Mouse (Mus musculus): ENCODE results near the gene Naxd. TPM values are rescaled to one million over a fixed set of nuclear protein-coding genes. Genes with fewer than 3 reads are reported as not detected.

The Naxd gene
- total and polyA plus RNA-seq, 3 experiments: 31.2 to 56.9 (median 32.7) TPM

GRCm38 (mm10) chr8:11506074-11506473, 8.8 kb downstream of the Naxd start:
- DNase-seq: peak in 1 of 2 experiments; percentile 7
- Histone ChIP-seq H3K9ac (ENCODE audit: low read depth, low read length) (no peak overlapping the region), H3K4me3 (no peak overlapping the region), H3K36me3 (ENCODE audit: control insufficient read depth, insufficient read depth, low read length) (no peaks in the 10 kb centered on the region), H3K27me3 (ENCODE audit: control insufficient read depth, insufficient read depth, low read length) (no peaks in the 10 kb centered on the region), H3K27ac (no peak overlapping the region), H3K4me1 (ENCODE audit: control insufficient read depth, insufficient read depth, low read length) (no peaks in the 10 kb centered on the region), H3K79me2 (replicated peaks; ENCODE audit: control insufficient read depth, insufficient read depth, low read length) (no peaks in the 10 kb centered on the region)
- intact Hi-C loops (cut with DNase I): loop anchor here (2.0 to 5.0 kb wide), 3 partner anchors 96 to 195 kb away; partner anchors contain the start of gene 1700016D06Rik
- 82% methylated on average over 14 of the region's 14 CpGs for WGBS
- TF ChIP-seq POLR2A (IDR thresholded peaks at IDR 0.05; ENCODE audit: insufficient read depth, low read depth, low read length) (no peak), CTCF (IDR thresholded peaks at IDR 0.05) (no peak)

DNA sequence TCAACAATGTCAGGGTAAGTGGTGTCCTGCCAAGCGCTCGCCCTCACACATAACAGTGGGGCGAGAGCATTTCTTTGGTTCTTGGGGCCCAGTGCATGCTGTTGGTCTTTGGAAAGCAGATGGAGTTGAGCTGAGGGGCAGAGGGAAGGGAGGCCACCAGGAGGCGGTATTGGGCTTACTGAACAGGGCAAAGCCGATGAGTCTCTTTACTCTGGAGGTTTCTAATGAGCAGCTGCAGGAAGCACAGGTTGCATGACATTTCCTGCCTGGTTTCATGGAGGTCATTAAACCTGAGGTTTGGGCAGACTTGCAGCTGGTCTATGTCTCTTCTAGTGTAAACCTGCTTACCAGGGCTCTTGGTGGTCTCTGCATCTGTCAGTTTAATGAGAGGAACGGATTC, 9.5 kb downstream of the Naxd start:
- DNase-seq: peak; percentile 39 to 64
- Histone ChIP-seq H3K4me1 (ENCODE audit: control insufficient read depth, insufficient read depth, low read length) (peaks cover 2% of the 10 kb centered on the region; the same call in 1 of the 2 replicates), H3K27ac (no peak overlapping the region), H3K79me2 (replicated peaks; ENCODE audit: control insufficient read depth, insufficient read depth, low read length) (no peaks in the 10 kb centered on the region), H3K4me3 (no peak overlapping the region), H3K27me3 (ENCODE audit: control insufficient read depth, insufficient read depth, low read length) (no peaks in the 10 kb centered on the region), H3K36me3 (ENCODE audit: control insufficient read depth, insufficient read depth, low read length) (no peaks in the 10 kb centered on the region), H3K9ac (ENCODE audit: low read depth, low read length) (no peak overlapping the region)
- TF ChIP-seq EP300 (IDR thresholded peaks at IDR 0.05; ENCODE audit: insufficient read depth, low read depth, low read length) (no peak), CTCF (IDR thresholded peaks at IDR 0.05) (peak; percentile 70)
- intact Hi-C loops (cut with DNase I): loop anchor here (2.0 to 5.0 kb wide), 3 partner anchors 95 to 194 kb away; partner anchors contain the start of gene 1700016D06Rik
- 64% methylated on average over 6 of the region's 6 CpGs for WGBS

DNA sequence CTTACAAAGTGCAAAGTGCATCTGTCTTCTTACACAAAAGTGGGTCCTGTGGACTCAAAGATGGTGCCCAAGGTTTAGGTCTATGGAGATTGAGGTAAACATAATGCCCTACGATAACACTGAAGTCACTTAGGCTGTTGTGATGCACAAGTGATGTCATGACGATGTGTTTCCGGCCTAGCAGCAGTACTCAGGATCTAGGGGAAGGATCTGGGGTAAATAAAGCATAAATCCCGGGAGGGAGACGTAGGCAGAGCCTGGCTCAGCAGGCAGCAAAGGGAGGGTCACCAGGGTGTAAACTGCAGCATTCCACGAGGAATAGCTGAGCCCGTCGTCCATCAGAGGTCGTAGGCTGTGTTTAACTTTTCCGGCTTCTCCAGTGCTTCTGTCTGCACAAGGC, 11.6 kb downstream of the Naxd start:
- intact Hi-C loops (cut with DNase I): loop anchor here (5.0 kb wide), 2 partner anchors 93 to 108 kb away; no protein-coding TSS in a partner anchor
- H3K36me3 ChIP-seq (ENCODE audit: control insufficient read depth, insufficient read depth, low read length): no peaks in the 10 kb centered on the region
- peaks cover 2% of the 10 kb centered on the region; the same call in 1 of the 2 replicates for H3K4me1 ChIP-seq (ENCODE audit: control insufficient read depth, insufficient read depth, low read length)
- no peak overlapping the region for H3K4me3 ChIP-seq
- H3K9ac ChIP-seq (ENCODE audit: low read depth, low read length): no peak overlapping the region
- WGBS: 87% methylated on average over 10 of the region's 10 CpGs
- no peak overlapping the region for H3K27ac ChIP-seq
- H3K79me2 ChIP-seq (replicated peaks; ENCODE audit: control insufficient read depth, insufficient read depth, low read length): no peaks in the 10 kb centered on the region
- DNase-seq: no peak
- TF ChIP-seq CTCF (IDR thresholded peaks at IDR 0.05) (no peak), POLR2A (IDR thresholded peaks at IDR 0.05; ENCODE audit: insufficient read depth, low read depth, low read length) (no peak), EP300 (IDR thresholded peaks at IDR 0.05; ENCODE audit: insufficient read depth, low read depth, low read length) (no peak)
- no peaks in the 10 kb centered on the region for H3K27me3 ChIP-seq (ENCODE audit: control insufficient read depth, insufficient read depth, low read length)

DNA sequence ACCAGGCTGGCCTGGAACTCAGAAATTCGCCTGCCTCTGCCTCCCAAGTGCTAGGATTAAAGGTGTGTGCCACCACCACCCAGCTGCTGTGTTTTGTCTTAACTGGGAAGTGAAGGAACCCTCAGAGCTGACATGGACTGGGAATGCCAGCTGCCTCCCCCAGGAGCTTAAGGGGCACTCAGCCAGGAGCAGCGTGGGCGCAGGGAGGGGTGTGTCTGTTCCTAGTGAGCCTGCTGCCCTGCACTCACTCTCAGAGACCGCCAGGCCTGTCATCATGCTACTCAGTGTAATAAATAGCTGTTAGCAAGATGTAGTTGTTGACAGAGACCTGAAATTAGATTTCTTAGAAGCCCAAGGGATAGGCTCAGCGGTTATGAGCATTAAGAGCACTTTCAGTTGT, 13.7 kb downstream of the Naxd start:
- intact Hi-C loops (cut with DNase I): no loop called here
- DNase-seq: no peak
- Histone ChIP-seq H3K27me3 (ENCODE audit: control insufficient read depth, insufficient read depth, low read length) (no peaks in the 10 kb centered on the region), H3K79me2 (replicated peaks; ENCODE audit: control insufficient read depth, insufficient read depth, low read length) (no peaks in the 10 kb centered on the region), H3K4me1 (ENCODE audit: control insufficient read depth, insufficient read depth, low read length) (peaks cover 4% of the 10 kb centered on the region), H3K36me3 (ENCODE audit: control insufficient read depth, insufficient read depth, low read length) (no peaks in the 10 kb centered on the region), H3K27ac (no peak overlapping the region), H3K9ac (ENCODE audit: low read depth, low read length) (no peak overlapping the region), H3K4me3 (no peak overlapping the region)
- 72% methylated on average over 5 of the region's 5 CpGs for WGBS
- no peak for TF ChIP-seq EP300 (IDR thresholded peaks at IDR 0.05; ENCODE audit: insufficient read depth, low read depth, low read length)
- no peak for TF ChIP-seq CTCF (IDR thresholded peaks at IDR 0.05)
- no peak for TF ChIP-seq POLR2A (IDR thresholded peaks at IDR 0.05; ENCODE audit: insufficient read depth, low read depth, low read length)

- Histone ChIP-seq H3K4me3 (no peak overlapping the region), H3K9ac (ENCODE audit: low read depth, low read length) (no peak overlapping the region), H3K79me2 (replicated peaks; ENCODE audit: control insufficient read depth, insufficient read depth, low read length) (no peaks in the 10 kb centered on the region), H3K27me3 (ENCODE audit: control insufficient read depth, insufficient read depth, low read length) (no peaks in the 10 kb centered on the region), H3K36me3 (ENCODE audit: control insufficient read depth, insufficient read depth, low read length) (no peaks in the 10 kb centered on the region), H3K27ac (no peak overlapping the region), H3K4me1 (ENCODE audit: control insufficient read depth, insufficient read depth, low read length) (peaks cover 4% of the 10 kb centered on the region)
- intact Hi-C loops (cut with DNase I): no loop called here
- no peak for DNase-seq
- no peak for TF ChIP-seq POLR2A (IDR thresholded peaks at IDR 0.05; ENCODE audit: insufficient read depth, low read depth, low read length)
- TF ChIP-seq EP300 (IDR thresholded peaks at IDR 0.05; ENCODE audit: insufficient read depth, low read depth, low read length): no peak
- no peak for TF ChIP-seq CTCF (IDR thresholded peaks at IDR 0.05)
- WGBS: 85% methylated on average over 9 of the region's 9 CpGs
These were observed 15.4 kb downstream of the Naxd start for GRCm38 (mm10) chr8:11512711-11513110.

DNA sequence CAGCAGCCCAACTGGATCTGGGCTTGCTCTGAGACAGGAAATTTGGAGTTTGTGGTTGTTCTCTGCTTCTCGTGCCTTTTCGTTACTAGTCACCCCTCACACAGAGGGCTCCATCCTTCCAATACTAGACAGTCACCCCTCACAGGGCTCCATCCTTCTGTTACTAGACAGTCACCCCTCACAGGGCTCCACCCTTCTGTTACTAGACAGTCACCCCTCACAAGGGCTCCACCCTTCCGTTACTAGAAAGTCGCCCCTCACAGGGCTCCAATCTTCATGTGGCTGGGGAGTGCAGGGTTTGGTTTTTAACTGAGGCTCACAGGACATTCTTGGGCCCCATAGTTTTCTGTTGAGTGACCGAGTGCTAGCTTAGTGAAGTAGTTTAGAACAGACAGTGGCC, 15.9 kb downstream of the Naxd start:
- no peak for DNase-seq
- H3K36me3 ChIP-seq (ENCODE audit: control insufficient read depth, insufficient read depth, low read length): no peaks in the 10 kb centered on the region
- no peaks in the 10 kb centered on the region for H3K79me2 ChIP-seq (replicated peaks; ENCODE audit: control insufficient read depth, insufficient read depth, low read length)
- intact Hi-C loops (cut with DNase I): no loop called here
- TF ChIP-seq POLR2A (IDR thresholded peaks at IDR 0.05; ENCODE audit: insufficient read depth, low read depth, low read length): no peak
- H3K27me3 ChIP-seq (ENCODE audit: control insufficient read depth, insufficient read depth, low read length): no peaks in the 10 kb centered on the region
- H3K9ac ChIP-seq (ENCODE audit: low read depth, low read length): no peak overlapping the region
- no peak overlapping the region for H3K27ac ChIP-seq
- no peak overlapping the region for H3K4me3 ChIP-seq
- H3K4me1 ChIP-seq (ENCODE audit: control insufficient read depth, insufficient read depth, low read length): peaks cover 4% of the 10 kb centered on the region
- 85% methylated on average over 5 of the region's 5 CpGs for WGBS
